8 mouse cellular contexts compared by ENCODE assay signal in genomic region chr16:30063121-30063881, GRCm38 (mm10). TPM values are rescaled to one million over a fixed set of nuclear protein-coding genes. Genes with fewer than 3 reads are reported as not detected.
DNase-seq lines count a peak whose midpoint lies in the region; ATAC-seq lines count a peak whose summit lies in the region.

No protein-coding gene starts in this region.

- peak overlapping the region; percentile 72 for H3K4me3 ChIP-seq in brown adipose tissue, adult 24 weeks (ENCODE audit: insufficient read depth, low read depth, low read length)
- peak overlapping the region; percentile 56 for H3K4me3 ChIP-seq in hindbrain, embryonic 13.5 days
- peak overlapping the region; percentile 65 for H3K4me3 ChIP-seq in midbrain, embryonic 13.5 days (replicated peaks)
- H3K4me3 ChIP-seq in stomach, embryonic 15.5 days (replicated peaks), result peak overlapping the region; percentile 60

- H3K4me1 ChIP-seq in brown adipose tissue, adult 24 weeks (ENCODE audit: control insufficient read depth, insufficient read depth, insufficient read length, low read length), result peaks cover 17% of the 10 kb centered on the region; the same call in 1 of the 2 replicates
- H3K4me1 ChIP-seq in hindbrain, embryonic 13.5 days (replicated peaks), result peaks cover 66% of the 10 kb centered on the region
- H3K4me1 ChIP-seq in midbrain, embryonic 13.5 days (replicated peaks), result peaks cover 66% of the 10 kb centered on the region
- peaks cover 36% of the 10 kb centered on the region for H3K4me1 ChIP-seq in stomach, embryonic 15.5 days

- intact Hi-C loops in left cerebral cortex, postnatal 36 days (cut with DNase I), result loop anchor here (5.0 kb wide), 2 partner anchors 41 to 116 kb away; no protein-coding TSS in a partner anchor

- H3K27me3 ChIP-seq in hindbrain, embryonic 13.5 days, result peaks cover 80% of the 10 kb centered on the region
- peaks cover 77% of the 10 kb centered on the region for H3K27me3 ChIP-seq in midbrain, embryonic 13.5 days
- no peaks in the 10 kb centered on the region for H3K27me3 ChIP-seq in stomach, embryonic 15.5 days (replicated peaks)

- WGBS in hindbrain, embryonic 13.5 days, result 1% methylated on average over 33 of the region's 82 CpGs
- 0% methylated on average over 67 of the region's 82 CpGs for WGBS in midbrain, embryonic 13.5 days
- WGBS in stomach, embryonic 15.5 days, result under 1% methylated on average over 49 of the region's 82 CpGs

- no peak for ATAC-seq in cerebellum, adult (ENCODE audit: insufficient number of reproducible peaks, low FRiP score, low TSS enrichment)
- ATAC-seq in hindbrain, embryonic 13.5 days (ENCODE audit: low FRiP score), result peak; percentile 27
- peak; percentile 67 for ATAC-seq in midbrain, embryonic 13.5 days
- no peak; the same call in none of the 2 replicates for ATAC-seq in stomach, embryonic 15.5 days (ENCODE audit: insufficient read depth, low FRiP score, low read depth)

- DNase-seq in cerebellum, adult 11 months, result peak; percentile 31
- DNase-seq in forelimb bud, embryonic 11.5 days (ENCODE audit: low read depth, low spot score), result peak; percentile 63
- peak; percentile 69 to 75 for DNase-seq in left cerebral cortex, postnatal 36 days (ENCODE audit: low spot score in 2 of 2)

- H3K9me3 ChIP-seq in hindbrain, embryonic 13.5 days, result no peaks in the 10 kb centered on the region
- no peaks in the 10 kb centered on the region for H3K9me3 ChIP-seq in midbrain, embryonic 13.5 days
- no peaks in the 10 kb centered on the region for H3K9me3 ChIP-seq in stomach, embryonic 15.5 days

- peak overlapping the region; percentile 74 for H3K27ac ChIP-seq in brown adipose tissue, adult 24 weeks (replicated peaks; ENCODE audit: low read depth, low read length)
- H3K27ac ChIP-seq in hindbrain, embryonic 13.5 days, result peak overlapping the region; percentile 90
- H3K27ac ChIP-seq in midbrain, embryonic 13.5 days, result peak overlapping the region; percentile 85
- H3K27ac ChIP-seq in stomach, embryonic 15.5 days, result peak overlapping the region; percentile 98

- H3K36me3 ChIP-seq in hindbrain, embryonic 13.5 days, result no peaks in the 10 kb centered on the region
- no peaks in the 10 kb centered on the region for H3K36me3 ChIP-seq in midbrain, embryonic 13.5 days
- H3K36me3 ChIP-seq in stomach, embryonic 15.5 days, result no peaks in the 10 kb centered on the region

- peak overlapping the region; percentile 98 for H3K4me2 ChIP-seq in hindbrain, embryonic 13.5 days
- H3K4me2 ChIP-seq in midbrain, embryonic 13.5 days (replicated peaks), result peak overlapping the region; percentile 99
- H3K4me2 ChIP-seq in stomach, embryonic 15.5 days, result peak overlapping the region; percentile 87

- H3K9ac ChIP-seq in hindbrain, embryonic 13.5 days, result peak overlapping the region; percentile 82
- H3K9ac ChIP-seq in midbrain, embryonic 13.5 days (replicated peaks), result peak overlapping the region; percentile 76
- peak overlapping the region; percentile 69 for H3K9ac ChIP-seq in stomach, embryonic 15.5 days

RNA-seq across cellular contexts. Expression of gene Hes1, which starts 0.9 kb away (rescaled TPM):
- polyA plus RNA-seq in brown adipose tissue, adult 24 weeks (2012; ENCODE audit: insufficient read depth, insufficient read length, missing spikeins), result 14.0 and 14.4 TPM in 2 replicates
- polyA plus RNA-seq in hindbrain, embryonic 13.5 days (2015; fragmentation: Nextera tagmentation; extraction: Ambion mirVana), result 14.6 and 19.1 TPM in 2 replicates
- total RNA-seq in left cerebral cortex, postnatal 36 days (2021), result 10 to 100 TPM; 18.1 to 18.3 TPM
- 14.1 and 19.7 TPM in 2 replicates for polyA plus RNA-seq in midbrain, embryonic 13.5 days (2015; fragmentation: Nextera tagmentation; extraction: Ambion mirVana)
- polyA plus RNA-seq in stomach, embryonic 15.5 days (2015; fragmentation: Nextera tagmentation; extraction: Ambion mirVana), result 64.4 and 67.1 TPM in 2 replicates

Comparison
In these comparisons a context has a peak if more than half of its experiments do, and no peak if none do; other contexts are left out.
1. ATAC-seq: peak in hindbrain, embryonic 13.5 days (single experiment) and midbrain, embryonic 13.5 days (single experiment); none in cerebellum, adult (single experiment) and stomach, embryonic 15.5 days (single experiment).
2. Peak in every context shown above with its lines, with median percentiles within 50 percentile points of each other: DNase-seq, H3K27ac ChIP-seq, H3K4me3 ChIP-seq, H3K4me2 ChIP-seq and H3K9ac ChIP-seq.